Comparison of ENCODE assay signal across 2 mouse cellular contexts in the genomic region with DNA sequence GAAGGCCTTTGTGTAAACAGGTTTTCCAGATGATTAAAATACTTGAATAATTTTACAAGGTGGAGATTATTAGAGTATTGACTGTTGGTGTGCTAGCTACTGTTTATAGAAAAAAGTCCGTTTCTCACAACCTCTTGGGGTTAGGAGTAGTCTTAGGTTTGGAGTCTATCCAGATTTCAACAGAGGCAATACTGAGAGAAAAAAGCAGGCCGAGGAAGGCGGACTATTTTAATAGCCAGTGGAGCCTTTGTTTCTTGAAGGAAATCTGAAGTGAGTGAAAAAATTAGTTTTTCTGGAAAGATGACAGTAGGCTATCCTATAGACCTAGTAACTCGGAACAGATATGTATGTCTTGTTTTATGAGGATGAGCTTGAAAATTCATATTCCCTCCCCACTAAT.
TF ChIP-seq lines count a peak whose summit lies in the region.

No protein-coding gene starts in this region.

TF ChIP-seq in MEL, 35 proteins besides CTCF, POLR2A, EP300 and RAD21 (continued from another document):
- TF ChIP-seq POLR2AphosphoS5 (IDR thresholded peaks at IDR 0.05; ENCODE audit: borderline replicate concordance, low read depth, low read length), result no peak
- TF ChIP-seq POLR2AphosphoS2 (IDR thresholded peaks at IDR 0.05; ENCODE audit: low read length), result no peak
- no peak for TF ChIP-seq NELFE (IDR thresholded peaks at IDR 0.05; ENCODE audit: low read depth, low read length)
- no peak for TF ChIP-seq MXI1 (IDR thresholded peaks at IDR 0.05; ENCODE audit: low read depth, low read length)
- no peak for TF ChIP-seq GABPA (IDR thresholded peaks at IDR 0.05; ENCODE audit: low read depth, low read length)
- TF ChIP-seq ZKSCAN1 (IDR thresholded peaks at IDR 0.05; ENCODE audit: low read depth, low read length), result no peak
- TF ChIP-seq BHLHE40 (IDR thresholded peaks at IDR 0.05; ENCODE audit: borderline replicate concordance, low read depth, low read length), result no peak
- TF ChIP-seq SIN3A (IDR thresholded peaks at IDR 0.05; ENCODE audit: low read length), result no peak
- no peak for TF ChIP-seq ZNF384 (IDR thresholded peaks at IDR 0.05; ENCODE audit: low read depth, low read length)
- TF ChIP-seq MYB (IDR thresholded peaks at IDR 0.05; ENCODE audit: low read depth, low read length), result no peak
- no peak for TF ChIP-seq SMC3 (IDR thresholded peaks at IDR 0.05; ENCODE audit: low read depth, low read length)
- TF ChIP-seq TAL1 (IDR thresholded peaks at IDR 0.05; ENCODE audit: low read length), result no peak
- no peak for TF ChIP-seq CHD1 (IDR thresholded peaks at IDR 0.05; ENCODE audit: low read depth, low read length)
- TF ChIP-seq USF1 (IDR thresholded peaks at IDR 0.05; ENCODE audit: low read depth, low read length), result no peak

TF ChIP-seq in myocyte, 11 proteins besides CTCF, POLR2A, EP300 and RAD21 (continued from another document):
- no peak for TF ChIP-seq POLR2AphosphoS2 (IDR thresholded peaks at IDR 0.05; ENCODE audit: insufficient read length, low read depth)
- TF ChIP-seq MAX (IDR thresholded peaks at IDR 0.05; ENCODE audit: low read depth), result no peak
- no peak for TF ChIP-seq TCF12 (IDR thresholded peaks at IDR 0.05; ENCODE audit: insufficient read depth, poor library complexity, severe bottlenecking)
- TF ChIP-seq CEBPB (IDR thresholded peaks at IDR 0.05; ENCODE audit: insufficient read depth, poor library complexity, severe bottlenecking), result no peak
- TF ChIP-seq REST (IDR thresholded peaks at IDR 0.05; ENCODE audit: insufficient read depth, insufficient read length), result no peak
- no peak for TF ChIP-seq MYOG (IDR thresholded peaks at IDR 0.05; ENCODE audit: control insufficient read depth in 1 of 3, insufficient read depth in 1 of 3, insufficient read length in 2 of 3, low read depth in 2 of 3)
- TF ChIP-seq TCF3 (IDR thresholded peaks at IDR 0.05; ENCODE audit: insufficient read length, low read depth), result no peak
- TF ChIP-seq MYOD1 (IDR thresholded peaks at IDR 0.05; ENCODE audit: control insufficient read depth in 1 of 3, insufficient read length in 2 of 3, low read depth in 2 of 3), result no peak
